Mouse (Mus musculus): ENCODE data around the gene Mov10. TPM values are rescaled to one million over a fixed set of nuclear protein-coding genes. Genes with fewer than 3 reads are reported as not detected.

Mov10 gene
- total RNA-seq, 2 experiments from 2014 or later = 3.1 to 11.0 TPM

Other genes starting within 250 kb of the Mov10 start
- gene Slc16a1, start 179.9 kb downstream of the Mov10 start, total RNA-seq (2014; fragmentation: Nextera tagmentation) = 76.1 and 80.4 TPM in 2 replicates
- gene Slc16a1, start 179.9 kb downstream of the Mov10 start, total RNA-seq (2017) = 137 and 154 TPM in 2 replicates
- gene Ppm1j, start 37.5 kb downstream of the Mov10 start, total RNA-seq (2014; fragmentation: Nextera tagmentation) = not detected in 2 replicates
- not detected in 2 replicates for gene Ppm1j, start 37.5 kb downstream of the Mov10 start, total RNA-seq (2017)
- not detected in 2 replicates for gene Fam19a3, start 36.7 kb downstream of the Mov10 start, total RNA-seq (2014; fragmentation: Nextera tagmentation)
- gene Fam19a3, start 36.7 kb downstream of the Mov10 start, total RNA-seq (2017) = not detected in 2 replicates
- gene Rhoc, start 30.2 kb downstream of the Mov10 start, total RNA-seq (2014; fragmentation: Nextera tagmentation) = 1.1 TPM in 1 of 2 replicates, not detected in the other
- not detected in 2 replicates for gene Rhoc, start 30.2 kb downstream of the Mov10 start, total RNA-seq (2017)
- gene St7l, start 45.4 kb upstream of the Mov10 start, total RNA-seq (2014; fragmentation: Nextera tagmentation) = 16.6 and 25.0 TPM in 2 replicates
- 39.7 and 49.4 TPM in 2 replicates for gene St7l, start 45.4 kb upstream of the Mov10 start, total RNA-seq (2017)
- gene Capza1, start 45.9 kb upstream of the Mov10 start, total RNA-seq (2014; fragmentation: Nextera tagmentation) = 145 and 168 TPM in 2 replicates
- 210 and 213 TPM in 2 replicates for gene Capza1, start 45.9 kb upstream of the Mov10 start, total RNA-seq (2017)
- gene Wnt2b, start 143.4 kb upstream of the Mov10 start, total RNA-seq (2014; fragmentation: Nextera tagmentation) = not detected in 2 replicates
- not detected in 2 replicates for gene Wnt2b, start 143.4 kb upstream of the Mov10 start, total RNA-seq (2017)
- gene Cttnbp2nl, start 234.6 kb upstream of the Mov10 start, total RNA-seq (2014; fragmentation: Nextera tagmentation) = not detected in 2 replicates
- gene Cttnbp2nl, start 234.6 kb upstream of the Mov10 start, total RNA-seq (2017) = not detected in 2 replicates
- not detected in 2 replicates for gene 4930564D02Rik, start 248.3 kb upstream of the Mov10 start, total RNA-seq (2014; fragmentation: Nextera tagmentation)
- gene 4930564D02Rik, start 248.3 kb upstream of the Mov10 start, total RNA-seq (2017) = not detected in 2 replicates